Mouse (Mus musculus) B cell, adult 2 months (primary cell): Measurements from ENCODE around the gene Mxd4.

Experiments used
- DNase-seq, 2 experiments: peaks; one replicate each; pipeline ENCODE4 v3.0.0; 2022

Mxd4 gene

DNA sequence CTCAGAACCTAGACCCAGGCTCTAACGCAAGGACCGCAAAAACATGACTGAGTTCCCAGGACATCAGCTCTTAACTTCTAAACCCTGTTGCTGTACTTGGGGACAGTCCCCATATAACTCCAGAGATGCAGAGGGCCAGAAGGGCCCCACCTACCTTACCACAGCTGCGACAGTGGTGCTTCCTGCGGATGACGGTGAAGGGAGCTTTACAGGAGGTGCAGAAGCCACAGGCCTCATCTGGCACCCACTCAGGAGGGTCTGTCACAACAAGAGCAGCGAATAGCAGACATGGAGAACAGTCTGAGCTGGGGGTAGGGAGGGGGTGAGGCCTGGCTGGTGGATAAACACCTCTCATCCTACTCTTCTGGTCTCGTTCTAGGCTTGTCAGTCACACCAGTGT is 8.9 kb upstream of the Mxd4 start:
- DNase-seq = peak; percentile 59 to 63

DNA sequence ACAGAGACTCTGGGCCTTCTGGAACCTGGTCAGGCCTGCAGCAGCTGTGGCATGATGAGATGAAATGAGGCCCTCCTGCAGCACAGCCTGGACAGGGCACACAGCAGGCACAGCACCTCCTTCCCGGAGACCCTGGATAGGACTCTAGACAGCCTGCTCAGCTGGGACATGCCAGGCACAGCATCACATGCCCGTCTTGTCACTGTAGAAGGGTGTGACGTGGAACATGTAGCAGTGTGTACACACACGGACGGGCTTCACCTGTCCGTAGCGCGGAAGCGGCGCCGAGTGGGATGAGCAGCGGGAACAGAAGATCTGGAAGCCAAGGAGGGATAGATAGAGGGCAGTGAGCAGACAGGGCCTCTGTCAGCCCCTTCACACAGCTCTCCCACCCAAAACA is 8.3 kb upstream of the Mxd4 start:
- DNase-seq = no peak

DNA sequence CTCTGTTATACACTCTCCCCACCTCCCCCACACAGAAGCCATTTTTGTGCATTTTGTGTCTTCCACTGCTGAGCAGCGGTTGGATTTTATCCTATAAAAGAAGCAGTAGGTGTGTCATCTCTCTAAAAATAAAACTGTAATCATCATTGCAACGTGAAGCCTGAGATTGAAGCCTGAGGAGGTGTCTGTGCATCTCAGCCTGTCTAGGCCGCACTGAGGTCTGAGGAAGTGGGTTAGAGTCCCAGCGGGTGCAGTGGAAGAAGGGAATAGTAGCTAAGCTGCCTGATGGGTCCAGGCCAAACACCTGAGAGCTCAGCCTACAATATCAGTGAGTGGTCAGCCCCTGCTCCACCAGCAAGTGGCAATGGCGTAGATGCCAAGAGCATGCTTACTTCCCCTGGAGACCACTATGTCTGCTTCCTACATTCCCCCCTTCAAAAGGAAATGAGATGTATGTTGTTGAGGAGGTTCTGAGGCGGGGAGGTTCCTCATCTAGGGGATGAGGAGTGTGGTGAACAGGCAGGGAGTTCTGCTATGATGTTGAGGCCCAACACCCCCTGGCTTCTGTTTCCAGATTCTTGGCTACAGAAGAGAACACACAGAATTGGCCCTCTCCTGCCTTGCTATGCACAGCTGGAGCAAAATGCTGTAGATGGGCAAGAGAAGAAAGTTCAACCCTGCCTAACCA is 7.6 kb upstream of the Mxd4 start:
- no peak for DNase-seq

DNA sequence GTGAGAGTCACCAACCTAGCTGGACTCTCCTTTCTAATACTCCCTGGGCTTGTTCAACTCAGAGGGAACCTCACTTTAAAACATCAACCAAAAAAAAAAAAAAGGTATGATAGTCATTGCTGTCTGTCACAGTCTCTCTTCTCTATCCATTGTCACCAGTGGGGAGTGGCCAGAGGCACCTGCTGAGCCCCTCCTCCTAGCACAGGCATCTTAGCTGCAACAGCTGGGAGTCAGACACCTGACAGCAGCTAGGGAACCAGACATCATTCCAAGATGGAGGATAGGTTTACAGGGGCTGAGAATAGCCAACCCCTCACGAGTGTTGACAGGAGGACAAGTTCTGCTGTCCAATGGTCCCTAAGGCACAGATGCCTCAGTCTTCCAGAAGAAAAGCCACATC is 6.9 kb upstream of the Mxd4 start:
- DNase-seq = no peak

DNA sequence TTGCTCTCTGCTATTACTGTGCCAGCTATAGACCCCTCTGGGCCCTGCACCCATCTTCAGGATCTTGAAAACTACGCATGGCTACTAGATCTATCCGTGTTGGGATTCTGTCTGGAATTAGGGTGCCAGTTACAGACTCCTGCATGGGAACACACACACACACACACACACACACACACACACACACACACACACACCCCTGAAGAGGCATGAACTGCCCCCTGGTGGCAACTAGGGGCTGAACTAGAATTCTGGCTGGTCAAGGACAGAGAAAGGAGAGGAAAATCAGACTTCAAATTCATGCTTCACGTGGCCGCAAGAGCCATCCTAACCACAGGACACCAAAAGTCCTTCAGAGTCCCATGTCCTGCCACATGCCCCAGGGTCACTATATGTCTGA is 4.3 kb upstream of the Mxd4 start:
- peak; percentile 60 to 62 for DNase-seq

DNA sequence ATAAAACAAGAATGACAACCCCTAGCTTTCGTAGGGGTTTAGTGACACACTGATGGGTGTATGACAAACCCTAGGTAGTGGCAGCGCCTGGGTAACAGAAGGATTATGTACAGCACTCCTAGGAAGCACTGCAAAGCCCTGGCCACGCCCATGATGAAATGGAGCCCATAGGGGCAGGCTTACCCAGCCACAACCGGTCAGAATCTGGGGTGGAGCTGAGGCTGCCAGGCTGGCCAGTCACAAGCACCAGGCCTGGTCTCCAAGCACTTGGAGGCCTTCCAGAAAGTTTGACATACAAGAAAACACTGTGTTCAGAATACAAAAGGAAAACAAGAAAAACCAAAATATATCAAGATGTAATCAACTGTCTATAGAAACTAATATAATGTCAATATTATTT is 3.5 kb upstream of the Mxd4 start:
- DNase-seq = no peak

DNA sequence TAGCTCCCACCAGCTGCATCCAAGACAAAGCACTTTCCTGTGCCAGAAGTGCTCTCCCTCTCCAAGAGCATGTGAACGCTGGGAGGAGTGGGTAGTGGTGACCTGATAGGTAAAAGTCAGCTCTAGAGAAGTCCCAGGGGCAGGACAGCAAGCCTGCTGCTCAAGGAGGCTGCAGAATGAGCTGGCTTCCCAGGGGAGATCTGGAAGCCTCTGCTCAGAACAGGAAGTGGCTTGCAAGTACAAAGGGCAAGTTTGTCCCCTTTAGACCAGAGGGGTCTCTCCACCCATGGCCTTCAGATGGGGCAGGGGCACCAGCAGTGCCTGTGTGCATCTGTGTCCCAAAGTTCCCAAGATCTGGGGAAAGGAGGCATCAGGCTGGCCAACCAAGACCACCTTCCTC is 2.0 kb upstream of the Mxd4 start:
- peak in 1 of 2 experiments; percentile 12 for DNase-seq

DNA sequence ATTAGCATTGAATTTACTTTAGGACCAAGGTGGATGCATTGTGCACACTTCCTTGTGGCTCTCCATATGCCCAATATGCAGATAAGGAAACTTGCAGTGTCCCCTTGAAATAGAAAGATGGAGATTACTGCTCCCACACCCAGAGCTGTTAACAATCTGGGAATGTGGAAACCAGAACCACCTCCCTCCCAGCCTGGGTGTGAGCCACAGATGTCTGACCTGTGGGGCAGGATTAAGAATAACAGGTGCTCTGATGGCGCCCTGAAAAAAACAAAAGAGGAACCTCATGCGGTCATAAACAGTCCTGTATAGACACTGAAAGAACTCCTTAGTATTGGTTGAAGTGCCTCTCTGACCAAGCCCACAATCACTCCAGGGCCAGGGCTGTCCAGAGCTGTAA is 1.3 kb upstream of the Mxd4 start:
- peak; percentile 51 to 55 for DNase-seq

DNA sequence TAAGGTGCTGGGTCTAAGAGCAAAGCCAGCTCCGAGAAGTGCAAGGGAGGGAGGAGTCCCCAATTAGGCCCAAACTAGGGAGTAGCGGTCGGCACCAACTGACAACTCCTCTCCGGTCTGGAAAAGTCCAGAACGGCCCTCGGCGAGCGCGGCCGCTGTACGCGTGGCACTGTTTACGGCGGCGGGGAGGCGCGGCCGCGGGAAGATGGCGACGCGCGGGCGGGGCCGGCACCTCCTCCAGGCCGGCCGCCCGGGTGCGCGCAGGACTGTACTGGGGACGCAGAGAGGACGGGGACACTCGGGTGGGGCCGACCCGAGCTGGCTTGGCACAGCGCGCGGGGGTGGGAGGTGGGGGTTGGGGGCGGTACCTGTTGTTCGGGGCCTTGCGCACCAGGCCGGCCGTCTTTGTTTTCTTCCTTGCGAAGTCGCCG is 544 bp downstream of the Mxd4 start:
- peak; percentile 39 to 49 for DNase-seq

DNA sequence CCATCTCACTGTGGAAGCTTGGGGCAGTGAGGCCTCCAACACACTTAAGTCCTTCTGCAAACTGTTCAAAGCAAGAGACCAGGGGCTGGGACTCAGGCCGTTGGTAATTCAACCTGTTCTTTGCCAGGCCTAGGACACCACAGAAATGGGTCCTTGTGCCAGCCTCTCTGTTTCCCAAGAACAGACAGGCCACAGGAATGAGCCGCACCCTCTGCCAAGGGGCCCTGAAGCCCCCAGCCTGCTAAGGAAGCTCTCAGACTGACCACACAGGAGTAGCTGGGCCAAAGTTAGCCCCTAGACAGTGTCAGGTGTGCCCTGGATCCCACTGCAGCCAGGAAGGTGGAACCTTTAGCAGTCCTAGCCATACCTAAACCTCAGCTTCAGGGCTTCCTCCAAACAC is 1.1 kb downstream of the Mxd4 start:
- no peak for DNase-seq

DNA sequence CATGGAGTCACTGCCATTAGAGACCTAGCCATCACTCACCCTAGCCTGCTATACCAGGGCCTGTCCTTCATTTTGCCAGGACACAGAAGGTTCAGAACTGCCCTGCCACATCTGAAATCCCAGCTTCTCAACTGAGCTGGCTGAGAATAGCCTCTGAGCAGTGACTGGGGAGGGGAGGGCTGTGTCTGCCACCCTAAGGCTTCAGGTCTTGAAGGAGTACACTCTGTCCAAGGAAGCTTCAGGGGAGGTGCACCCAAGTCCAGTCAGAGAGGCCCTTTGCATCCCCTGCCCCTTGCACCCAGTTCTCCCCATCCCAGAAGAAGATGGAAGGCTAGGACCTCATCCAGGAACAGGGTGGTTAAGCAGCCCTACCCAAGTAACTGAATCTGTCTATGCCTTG is 1.7 kb downstream of the Mxd4 start:
- DNase-seq = no peak

DNA sequence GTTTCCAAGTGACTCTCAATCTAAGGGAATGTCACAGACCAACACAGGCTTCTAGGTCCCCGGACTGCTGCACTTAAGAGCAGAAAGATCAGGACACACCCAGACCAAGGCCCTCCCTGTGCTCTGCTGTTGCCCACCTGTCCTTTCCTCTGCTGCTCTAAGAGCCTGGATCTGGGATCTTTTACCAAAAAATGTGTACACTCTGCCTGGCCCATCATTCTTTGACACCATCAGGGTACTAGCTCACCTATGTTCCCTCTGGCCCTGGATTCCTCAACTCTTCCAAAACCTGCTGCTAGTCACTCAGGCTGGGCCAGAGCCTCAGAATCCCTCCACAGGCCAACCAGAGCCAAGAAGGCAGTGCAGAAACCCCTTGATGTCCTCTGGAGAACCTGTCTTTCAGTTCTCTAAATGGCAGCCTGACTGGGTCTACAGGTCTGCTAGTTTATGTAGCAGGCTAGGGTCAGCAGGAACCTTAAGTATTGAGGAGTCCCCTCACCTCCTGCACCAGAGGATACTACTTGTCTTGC is 2.4 kb downstream of the Mxd4 start:
- no peak for DNase-seq

DNA sequence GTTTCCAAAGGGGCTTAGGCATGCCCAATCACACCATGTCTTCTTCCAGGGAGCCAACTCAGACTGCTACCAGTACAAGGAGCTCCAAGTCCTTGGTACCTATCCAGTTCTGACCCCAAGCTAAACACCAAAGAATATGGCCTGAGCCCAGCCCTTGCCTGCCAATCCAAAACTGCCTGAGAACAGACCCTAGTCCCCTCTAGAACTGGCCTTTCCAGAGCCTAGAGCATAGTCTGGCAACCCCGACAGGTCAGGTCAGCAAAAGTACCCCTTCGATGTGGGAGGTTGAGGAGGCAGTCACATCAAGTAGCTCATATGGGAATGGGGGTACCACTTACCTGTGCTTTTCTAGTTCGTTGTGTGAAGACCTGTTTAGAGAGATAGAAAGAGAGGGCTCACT is 3.5 kb downstream of the Mxd4 start:
- no peak for DNase-seq

DNA sequence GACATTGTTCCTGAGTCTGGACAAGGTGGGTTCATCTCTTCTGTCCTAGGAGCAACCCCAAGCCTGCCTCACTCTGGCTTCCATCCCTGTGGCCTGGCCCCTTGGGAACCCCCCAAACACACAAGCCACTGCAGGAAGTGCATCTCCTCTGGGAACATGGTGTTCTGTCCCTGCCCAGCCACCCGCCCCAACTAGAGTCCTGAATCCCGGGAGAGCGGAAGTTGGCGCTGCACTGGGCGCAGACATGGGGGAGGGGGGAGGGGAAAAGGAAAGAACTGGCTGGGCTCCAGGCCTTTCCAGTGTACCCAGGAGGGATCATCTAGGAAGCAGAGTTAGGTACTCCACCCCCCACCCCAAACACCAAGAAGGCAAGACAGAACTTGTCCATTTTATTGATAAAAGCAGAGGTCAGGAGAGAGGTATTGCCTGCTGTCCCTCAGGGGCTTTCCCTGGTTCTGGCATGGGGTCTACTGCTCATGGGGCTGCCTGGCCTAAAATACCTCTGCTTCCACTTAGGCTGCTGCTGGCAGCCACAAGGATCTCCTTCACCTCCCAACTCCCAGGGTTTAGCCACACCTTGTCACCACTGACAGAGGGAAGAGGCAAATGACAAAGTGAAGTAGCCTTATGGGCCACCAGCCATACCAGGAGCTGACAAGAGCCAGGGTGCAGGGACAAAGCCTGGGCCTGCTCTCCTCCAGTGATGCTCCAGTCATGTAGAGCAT is 4.2 kb downstream of the Mxd4 start:
- no peak for DNase-seq

DNA sequence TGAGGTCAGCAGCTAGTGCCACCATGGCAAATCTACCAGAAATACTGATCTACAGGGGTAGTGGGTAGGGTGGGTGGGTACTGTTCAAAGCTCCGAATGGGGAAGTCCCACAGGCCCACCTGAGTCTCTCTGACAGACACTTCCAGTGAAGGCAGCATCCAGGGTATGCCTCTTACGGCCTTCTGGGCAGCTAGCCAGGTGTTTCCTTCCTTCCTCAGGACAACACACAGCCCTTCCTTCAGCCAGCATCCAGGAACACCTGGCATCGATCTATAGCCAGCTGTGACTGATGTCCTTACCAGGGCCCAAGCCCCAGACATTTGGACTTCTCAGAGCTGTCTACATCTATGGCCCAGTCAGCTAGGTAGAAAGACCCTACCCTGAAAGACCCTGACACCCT is 5.0 kb downstream of the Mxd4 start:
- DNase-seq = no peak

DNA sequence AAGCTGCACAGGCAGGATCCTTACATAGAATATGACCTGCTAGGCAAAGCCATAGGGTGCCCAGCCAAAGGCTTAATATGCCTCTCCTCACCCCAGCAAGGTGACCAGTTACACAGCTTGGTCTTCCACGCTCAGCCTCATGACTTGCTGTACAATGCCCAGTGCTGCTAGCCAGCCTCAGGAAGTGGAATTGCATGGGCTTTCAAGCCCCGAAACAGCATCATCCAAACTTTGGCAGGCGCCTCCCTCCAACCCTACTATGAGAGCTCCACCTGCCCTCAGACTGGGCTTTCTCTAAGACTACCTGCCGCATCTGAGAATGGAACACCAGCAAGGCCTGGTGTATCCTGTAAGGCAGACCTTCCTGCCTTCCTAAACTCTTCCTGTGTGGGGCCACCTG is 9.7 kb downstream of the Mxd4 start:
- no peak for DNase-seq

DNA sequence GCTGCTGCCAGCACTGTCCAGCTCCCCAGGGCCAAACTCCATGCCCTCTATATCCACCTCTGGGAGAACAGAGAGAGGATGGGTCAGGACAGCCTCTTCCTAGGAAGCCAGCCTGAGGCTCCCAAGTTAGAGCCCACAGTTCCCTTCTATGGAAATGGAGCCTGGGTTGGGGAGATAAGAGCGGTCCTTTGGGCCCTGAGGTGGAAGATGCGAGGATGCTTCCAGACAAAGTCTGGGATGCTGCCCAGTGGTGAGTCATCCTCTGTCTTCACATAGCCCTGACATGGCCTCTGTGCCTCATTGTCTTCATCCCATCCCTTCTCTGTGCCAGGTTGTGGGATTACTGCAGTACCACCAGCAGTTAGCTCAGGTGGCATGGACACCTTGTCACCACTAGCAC is 10.4 kb downstream of the Mxd4 start:
- DNase-seq = no peak

DNA sequence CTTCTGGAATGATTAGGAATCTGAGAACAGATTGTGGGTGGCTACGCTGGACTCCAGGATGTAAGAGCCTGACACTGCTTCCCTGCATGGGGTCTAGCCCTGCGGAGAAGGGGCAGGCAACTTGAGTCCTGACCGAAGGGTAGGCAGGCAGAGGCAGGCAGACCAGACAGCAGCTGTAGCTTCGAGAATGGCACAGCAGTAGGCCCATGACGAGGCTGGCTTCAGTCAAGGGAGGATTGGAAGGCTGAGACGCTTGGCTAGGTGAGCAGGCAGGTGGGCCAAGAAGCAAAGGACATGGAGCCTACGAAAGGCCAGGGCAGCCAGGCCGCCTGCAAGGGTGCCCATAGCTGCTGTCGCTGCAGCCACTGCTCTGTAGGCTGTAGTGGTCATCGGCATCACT is 10.8 kb downstream of the Mxd4 start:
- DNase-seq = no peak

DNA sequence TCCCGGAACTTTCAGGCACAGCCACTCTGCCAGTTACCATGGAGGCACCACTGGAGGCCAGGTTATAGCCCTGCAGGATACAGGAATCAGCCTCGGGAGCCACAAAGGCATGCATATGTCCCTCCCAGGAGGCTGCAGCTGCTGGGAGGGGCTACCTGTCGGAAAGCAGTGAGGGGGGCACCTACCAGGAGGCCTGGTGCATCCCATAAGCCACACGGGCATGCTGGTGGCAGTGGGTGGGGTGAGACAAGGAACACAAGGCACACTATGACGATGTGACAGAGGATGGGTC is 12.2 kb downstream of the Mxd4 start:
- DNase-seq = no peak

DNA sequence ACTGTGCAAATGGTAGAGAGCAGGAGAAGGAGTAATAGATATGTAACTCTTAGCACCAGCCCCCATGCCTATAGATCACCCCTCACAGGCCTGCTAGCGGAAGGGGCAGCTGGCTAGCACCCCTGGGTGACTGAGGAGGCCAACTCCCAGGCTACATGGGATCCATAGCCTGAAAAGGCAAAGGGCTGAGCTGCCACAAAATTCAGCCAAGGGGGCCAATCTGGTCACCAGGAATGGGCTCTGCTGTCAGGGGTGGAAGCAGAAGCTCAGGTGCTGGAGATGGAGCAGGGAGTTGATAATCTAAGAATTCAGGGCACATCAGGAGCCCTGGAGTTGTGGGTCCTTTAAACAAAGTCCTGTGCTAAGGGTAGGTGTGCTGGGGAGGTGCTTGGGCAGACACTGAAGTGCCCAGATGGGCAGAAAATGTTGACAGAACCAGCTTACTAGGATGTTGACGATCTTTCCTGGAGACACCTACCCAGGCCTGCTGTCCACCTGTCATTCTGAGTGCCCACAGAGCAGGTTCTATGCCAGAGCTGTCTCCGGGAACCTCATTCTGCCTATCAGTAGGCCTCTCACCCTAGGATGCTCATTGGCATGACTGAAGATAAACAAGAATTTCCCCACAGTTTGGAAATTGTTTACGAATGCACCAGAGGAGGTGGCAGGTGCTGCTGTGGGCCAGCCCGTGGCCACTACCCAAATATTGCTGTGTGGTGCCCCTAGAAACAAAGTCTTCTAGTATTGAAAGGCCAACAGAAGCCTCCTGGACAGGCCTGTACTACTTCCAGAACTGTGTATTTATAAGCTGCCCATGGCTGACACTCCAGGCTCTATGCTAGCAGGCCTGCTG is 12.7 kb downstream of the Mxd4 start:
- DNase-seq = no peak

DNA sequence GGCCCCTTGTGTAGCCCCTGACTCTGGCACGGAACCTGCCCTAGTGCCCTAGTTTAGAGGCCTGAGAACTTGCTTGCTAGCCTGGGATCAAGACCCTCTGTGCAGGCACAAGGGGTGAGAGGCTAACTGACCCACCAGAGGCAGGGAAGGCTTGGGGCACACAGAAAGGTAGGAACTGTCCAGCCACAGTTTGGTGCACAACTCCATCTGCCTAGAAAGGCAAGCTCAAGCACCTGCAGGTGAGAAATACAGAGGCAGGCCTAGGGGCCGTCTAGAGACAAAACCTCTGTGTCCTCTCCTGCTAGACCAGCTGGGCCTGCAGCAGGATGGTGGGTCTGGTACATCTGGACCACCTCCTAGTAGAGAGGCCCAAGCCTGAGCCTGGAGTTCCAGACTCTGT is 13.5 kb downstream of the Mxd4 start:
- no peak for DNase-seq

DNA sequence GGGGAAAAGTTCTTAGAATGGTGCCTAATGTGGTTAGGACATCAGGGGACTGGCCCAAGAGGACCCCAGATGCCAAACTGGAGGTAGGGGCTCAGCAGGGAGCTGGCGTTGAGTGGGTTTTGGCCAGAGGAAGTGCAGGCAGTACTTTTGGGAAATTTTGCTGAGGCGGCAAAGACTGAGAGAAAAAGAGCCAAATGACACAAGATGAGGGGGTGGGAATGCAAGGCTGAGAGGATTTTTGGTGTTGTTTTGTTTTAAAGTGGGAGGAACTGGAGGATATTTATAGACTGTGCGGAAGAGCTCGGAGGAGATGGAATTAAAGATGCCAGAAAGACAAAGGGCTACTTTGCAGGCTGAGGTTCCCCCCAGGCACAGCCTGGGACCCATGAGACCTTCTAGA is 16.8 kb downstream of the Mxd4 start:
- DNase-seq = no peak

DNA sequence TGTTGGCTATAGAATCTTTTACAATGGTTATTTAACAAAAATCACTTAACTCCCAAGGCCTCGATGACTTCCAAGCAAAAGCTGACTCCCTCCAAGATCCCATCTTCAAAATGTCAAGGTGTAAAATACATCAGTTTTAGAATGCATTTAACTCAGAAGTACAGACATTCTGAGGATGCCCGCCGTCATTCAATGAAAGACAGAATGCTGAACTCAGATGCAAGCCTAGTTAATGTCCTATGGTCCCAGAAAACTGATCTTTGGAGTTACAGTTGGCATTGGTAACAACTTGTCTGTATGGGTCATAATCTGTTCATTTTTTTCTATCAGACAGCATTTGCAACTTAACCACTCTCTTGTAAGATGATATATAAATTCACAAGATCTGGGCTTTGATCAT is 17.6 kb downstream of the Mxd4 start:
- DNase-seq = no peak
